Mouse (Mus musculus): ENCODE data around the gene Snhg11.
"Not testable (repeated sequence)": the region's sequence is repeated elsewhere in the genome, so short reads cannot be mapped to it uniquely, and the experiment has no call there.

The Snhg11 gene

DNA sequence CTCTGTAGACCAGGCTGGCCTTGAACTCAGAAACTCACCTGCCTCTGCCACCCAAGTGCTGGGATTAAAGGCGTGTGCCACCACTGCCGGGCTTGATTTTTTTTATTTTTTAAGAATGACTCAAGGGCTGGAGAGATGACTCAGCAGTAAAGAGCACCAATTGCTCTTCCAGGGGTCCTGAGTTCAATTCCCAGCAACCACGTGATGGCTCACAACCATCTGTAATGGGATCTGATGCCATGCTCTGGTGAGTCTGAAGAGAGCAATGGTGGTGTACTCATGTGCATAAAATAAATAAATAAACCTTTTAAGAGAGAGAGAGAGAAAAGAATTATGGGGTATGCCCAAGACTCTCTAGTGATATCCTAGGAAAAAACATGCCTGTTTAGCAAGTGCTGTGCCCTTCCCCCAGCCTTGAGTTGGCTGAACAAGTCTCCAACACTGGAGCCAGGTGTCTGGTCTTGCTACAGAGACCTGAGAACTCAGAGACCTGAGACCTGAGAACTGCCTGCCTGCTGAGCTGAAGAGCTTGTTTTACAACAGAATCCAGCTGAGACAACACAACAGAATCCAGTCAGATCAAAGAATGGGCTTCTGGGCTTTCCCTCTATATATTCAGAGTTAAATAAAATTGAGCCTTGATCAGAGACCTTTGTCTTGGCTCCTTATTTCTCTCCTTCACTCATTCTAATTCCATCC is 5.8 kb upstream of the Snhg11 start:
- no peak for DNase-seq (ENCODE audit: low spot score)

DNA sequence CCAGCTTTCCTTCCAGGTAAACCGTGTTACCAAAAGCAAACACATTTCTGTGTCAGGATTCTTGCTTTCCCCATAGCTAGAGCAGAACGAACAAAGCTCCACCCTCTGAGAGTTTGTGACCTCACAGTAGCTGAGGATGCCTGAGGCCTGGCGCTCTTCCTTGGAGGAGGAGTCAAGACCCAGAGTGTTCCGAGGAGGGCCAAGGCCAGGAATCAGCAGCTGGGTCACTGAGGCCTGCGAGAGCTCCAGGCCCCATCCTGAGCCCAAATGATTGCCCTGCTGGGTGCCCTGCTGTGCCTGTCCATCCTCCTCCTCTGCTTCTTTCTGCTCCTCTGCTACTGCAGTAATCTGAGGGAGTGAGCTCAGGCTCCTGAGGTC is 5.3 kb upstream of the Snhg11 start:
- no peak for DNase-seq (ENCODE audit: low spot score)

DNA sequence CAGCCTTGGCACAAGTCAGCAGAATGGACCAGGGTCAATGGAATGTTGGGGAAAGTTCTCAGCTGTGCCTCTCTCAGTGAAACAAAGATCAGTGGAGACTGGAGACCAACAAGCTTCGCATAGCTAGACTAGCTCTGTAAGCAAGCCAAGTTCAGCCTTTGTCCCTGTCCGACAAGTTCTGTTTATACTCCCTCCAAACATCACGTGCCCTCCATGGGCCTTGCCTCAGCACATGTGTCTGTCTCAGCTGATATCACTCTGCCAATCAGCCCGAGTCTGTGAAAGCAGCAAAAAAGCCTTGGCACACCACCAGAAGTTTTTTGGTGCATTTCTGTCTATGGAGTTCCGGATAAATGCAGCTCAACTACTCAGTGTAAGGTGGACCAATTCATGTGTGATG is 2.4 kb upstream of the Snhg11 start:
- DNase-seq (ENCODE audit: low spot score) = no peak

DNA sequence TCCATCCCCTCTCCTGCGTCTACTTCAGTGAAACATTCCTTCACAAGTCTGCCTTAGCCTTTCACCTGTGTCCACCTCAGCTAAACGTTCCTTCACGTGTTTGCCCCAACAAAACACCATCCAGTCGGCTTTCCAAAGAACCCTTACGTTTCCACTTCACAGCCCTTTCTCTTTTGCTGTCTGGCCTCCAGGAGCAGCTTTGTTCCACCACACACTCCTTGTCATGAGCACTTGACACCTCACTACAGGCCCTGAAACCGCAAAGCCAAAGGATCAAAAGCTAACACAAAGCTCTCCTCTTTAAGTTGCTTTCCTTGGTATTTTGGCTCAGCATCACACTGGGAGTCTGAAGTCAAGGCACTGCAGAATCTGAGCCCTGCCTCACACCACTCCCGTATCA is 1.9 kb upstream of the Snhg11 start:
- DNase-seq (ENCODE audit: low spot score) = no peak

- no peak for DNase-seq (ENCODE audit: low spot score)
These were observed 767 bp downstream of the Snhg11 start for GRCm38 (mm10) chr2:158376123-158376687.

DNA sequence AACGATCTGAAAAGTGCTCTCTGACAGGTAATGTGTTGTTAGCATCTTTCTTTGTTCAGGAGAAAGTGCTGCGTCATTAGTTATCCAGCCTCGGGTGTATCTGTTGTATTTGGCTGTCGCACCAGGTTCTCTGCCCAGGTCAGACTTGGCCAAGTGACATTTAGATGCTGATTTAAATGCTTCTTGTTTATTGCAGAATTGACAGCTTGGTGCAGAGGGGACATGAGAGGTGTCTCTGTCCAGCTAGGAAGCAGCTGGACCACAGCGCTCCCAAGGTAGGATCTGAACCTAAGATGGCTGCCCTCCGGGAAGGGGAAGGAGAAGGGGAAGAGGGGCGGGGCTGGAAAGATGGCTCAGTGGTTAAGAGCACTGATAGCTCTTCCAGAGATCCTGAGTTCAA is 1.4 kb downstream of the Snhg11 start:
- no peak for DNase-seq (ENCODE audit: low spot score)

- DNase-seq (ENCODE audit: low spot score) = no peak
These were observed 2.4 kb downstream of the Snhg11 start for GRCm38 (mm10) chr2:158377811-158378210.

DNA sequence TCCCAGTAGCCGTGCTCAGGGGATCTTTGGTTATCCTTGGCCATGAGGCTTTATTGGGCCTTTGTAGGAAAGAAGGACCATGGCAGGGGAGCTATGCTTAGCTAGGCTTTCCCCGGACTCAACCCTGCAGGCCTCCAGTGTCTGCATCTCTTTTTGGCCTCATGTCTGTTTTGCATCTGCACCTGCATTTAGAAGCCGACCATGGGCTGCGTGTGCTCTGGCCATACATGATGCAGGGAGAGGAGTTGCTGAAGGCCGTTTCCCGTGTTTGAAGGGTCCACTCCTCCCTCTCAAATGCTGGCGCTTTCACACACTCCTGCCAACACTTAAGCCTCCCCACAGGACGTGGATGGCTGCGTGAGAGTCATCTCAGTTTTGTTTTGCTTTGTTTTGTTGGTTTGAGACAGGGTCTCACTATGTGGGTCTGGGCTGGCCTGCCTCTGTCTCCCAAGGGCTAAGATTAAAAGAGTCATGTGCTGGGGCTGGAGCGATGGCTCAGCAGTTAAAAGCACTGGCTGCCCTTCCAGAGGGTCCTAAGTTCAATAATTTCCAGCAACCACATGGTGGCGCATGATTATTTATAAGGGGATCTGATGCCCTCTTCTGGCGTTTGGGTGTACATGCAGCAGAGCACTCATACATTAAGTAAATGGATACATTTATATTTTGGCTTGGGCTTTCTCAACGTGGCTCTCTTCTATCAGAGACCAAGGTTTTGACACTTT is 4.1 kb downstream of the Snhg11 start:
- DNase-seq (ENCODE audit: low spot score) = peak; percentile 49

GRCm38 (mm10) chr2:158386072-158386471 is 10.6 kb downstream of the Snhg11 start:
- no peak for DNase-seq (ENCODE audit: low spot score)

DNA sequence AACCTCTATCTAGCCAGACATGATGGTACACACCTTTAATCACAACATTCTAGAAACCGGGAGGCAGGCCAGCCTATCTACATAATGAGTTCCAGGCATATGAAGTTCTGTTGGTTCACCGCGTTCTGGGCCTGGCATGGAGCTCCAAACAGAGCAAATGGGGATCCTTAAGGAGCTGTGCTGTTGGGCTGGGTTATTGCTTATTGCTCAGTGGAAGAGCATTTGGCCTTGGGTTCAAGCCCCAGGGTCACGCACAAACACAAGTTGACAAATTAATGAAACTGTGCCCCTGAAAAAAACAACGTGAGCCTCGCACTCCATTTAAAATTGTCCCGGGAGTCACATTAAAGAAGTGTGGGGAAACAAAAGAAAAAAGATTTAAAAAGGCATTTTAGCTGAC is 14.0 kb downstream of the Snhg11 start:
- no peak for DNase-seq (ENCODE audit: low spot score)

- no peak for DNase-seq (ENCODE audit: low spot score)
These were observed 20.9 kb downstream of the Snhg11 start for GRCm38 (mm10) chr2:158396369-158396768.

GRCm38 (mm10) chr2:158397140-158397539 is 21.7 kb downstream of the Snhg11 start:
- not testable (repeated sequence) for DNase-seq (ENCODE audit: low spot score)

DNA sequence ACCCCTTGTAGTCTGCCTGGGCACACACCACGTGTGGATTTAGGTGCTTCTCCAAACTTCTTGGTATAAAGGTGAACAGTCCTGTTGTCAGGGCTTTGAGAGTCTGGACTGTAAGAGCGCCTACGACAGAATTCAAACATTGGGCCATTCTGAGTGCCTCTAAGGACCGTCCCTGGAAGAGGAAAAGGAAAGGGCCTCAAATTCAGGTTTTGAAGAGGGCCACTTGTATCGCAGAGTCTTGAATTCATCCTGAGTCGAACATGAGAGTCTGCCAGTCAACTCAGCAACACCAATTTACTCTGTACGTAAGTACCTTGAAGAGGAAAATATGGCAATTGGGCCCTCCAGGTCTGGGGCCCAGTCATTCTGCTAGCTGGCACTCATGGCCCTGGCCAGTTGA is 27.5 kb downstream of the Snhg11 start:
- no peak for DNase-seq (ENCODE audit: low spot score)

- DNase-seq (ENCODE audit: low spot score) = no peak
These were observed 33.7 kb downstream of the Snhg11 start for GRCm38 (mm10) chr2:158408997-158409594.

- DNase-seq (ENCODE audit: low spot score) = peak; percentile 99
These were observed 34.2 kb downstream of the Snhg11 start, which contains the start of gene Ralgapb for GRCm38 (mm10) chr2:158409595-158410021. Gene Ralgapb (plus strand): TSS chr2:158409848.

DNA sequence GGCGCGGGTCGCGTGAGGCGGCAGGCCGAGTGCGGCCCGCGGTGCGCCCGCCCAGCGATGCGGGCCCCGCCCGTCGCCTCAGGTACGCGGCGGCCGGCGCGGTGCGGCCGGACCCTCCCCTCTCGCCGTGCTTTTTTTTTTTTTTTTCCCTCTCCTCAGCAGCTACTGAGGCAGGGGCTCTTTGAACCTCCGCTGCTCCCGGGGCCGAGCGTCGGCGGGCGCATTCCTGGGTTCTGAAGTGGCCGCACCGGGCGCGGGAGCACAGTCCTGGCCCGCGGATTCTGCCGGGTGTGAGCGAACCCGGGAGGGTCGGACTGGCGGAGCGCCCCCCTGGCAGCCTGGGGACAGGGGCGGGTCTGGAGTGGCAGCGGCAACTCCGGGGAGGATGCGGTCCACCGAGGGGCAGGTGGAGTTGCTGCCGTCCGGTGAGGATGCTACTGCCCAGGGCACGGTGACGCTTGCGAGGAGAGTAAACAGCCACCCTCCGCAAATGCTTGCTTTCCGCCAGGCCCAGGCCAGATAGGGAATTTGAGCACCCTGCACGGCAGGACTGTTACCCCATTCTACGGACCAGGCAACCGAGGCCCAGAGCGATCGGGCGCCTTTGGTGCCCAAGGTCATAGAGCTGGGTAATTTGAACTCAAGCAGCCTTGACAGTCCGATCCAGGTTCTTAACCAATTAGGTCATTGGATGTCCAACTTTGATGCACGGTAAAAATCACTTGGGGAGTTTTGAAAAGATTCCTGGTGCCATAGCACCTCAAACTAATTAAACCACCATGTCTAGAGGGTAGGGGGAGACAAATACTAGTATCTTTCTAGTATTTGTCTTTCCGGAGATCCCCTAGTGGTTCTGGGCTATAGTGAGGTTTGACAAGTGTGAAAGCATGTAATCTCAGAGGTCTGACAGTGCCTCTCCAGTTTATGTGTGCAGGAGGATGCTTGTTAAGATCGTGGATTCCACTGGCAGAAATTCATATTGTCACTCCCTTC is 34.9 kb downstream of the Snhg11 start:
- peak; percentile 7 for DNase-seq (ENCODE audit: low spot score)

DNA sequence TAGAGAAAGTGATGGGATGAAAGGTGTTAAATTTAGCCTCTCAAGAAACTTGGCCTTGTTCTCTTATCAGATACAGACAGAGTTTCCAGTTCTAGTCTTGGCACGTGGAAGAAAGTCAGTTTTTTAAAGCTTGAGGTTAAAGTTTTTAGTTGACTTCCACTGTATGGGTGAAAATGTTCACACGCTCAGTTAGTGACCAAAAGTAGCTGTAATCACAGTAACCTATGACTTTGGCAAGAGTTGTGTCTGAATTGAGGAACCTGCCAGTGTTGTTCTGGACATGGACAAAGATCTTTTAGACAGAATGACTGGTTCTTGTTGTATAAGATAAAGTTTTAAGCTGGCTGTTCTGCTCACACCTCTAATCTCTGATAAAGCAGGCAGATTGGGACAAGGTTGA is 37.8 kb downstream of the Snhg11 start:
- no peak for DNase-seq (ENCODE audit: low spot score)

DNA sequence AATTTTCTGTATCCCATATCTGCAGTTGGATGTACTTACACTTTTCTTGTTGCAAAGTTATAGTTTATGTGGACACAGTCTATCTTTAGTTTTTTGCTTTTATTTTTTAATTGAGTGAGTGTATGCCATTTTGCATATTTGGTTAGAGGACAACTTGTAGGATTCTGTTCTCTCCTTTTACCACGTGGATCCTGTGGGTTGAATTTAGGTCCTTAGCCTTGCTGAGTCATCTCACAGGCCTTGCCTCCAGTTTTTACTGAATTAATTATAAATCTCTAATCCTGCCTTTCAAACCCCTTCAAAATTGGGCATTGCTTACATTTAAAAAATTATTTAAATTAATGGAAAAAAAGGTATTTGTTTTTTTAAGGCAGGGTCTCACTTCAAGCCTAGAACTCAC is 40.4 kb downstream of the Snhg11 start:
- DNase-seq (ENCODE audit: low spot score) = no peak

GRCm38 (mm10) chr2:158418663-158419062 is 43.2 kb downstream of the Snhg11 start:
- DNase-seq (ENCODE audit: low spot score) = no peak
